Mouse (Mus musculus) thymus, adult 2 months (tissue): ENCODE data around the gene Clec2d. TPM values are rescaled to one million over a fixed set of nuclear protein-coding genes. Genes with fewer than 3 reads are reported as not detected.
"Not testable (repeated sequence)": the region's sequence is repeated elsewhere in the genome, so short reads cannot be mapped to it uniquely, and the experiment has no call there.

ENCODE experiments used
- DNase-seq: peaks from one replicate; pipeline ENCODE4 v3.0.0; 2021
- H3K27ac ChIP-seq: fragments of 200-500 bp; 2 replicates; pipeline ENCODE4 v1.5.1; 2012; ENCODE audit warnings: low read length, control low read depth; ENCODE audit not compliant: control insufficient read depth, insufficient read depth
- H3K27me3 ChIP-seq: fragments of 200-500 bp; 2 replicates; pipeline ENCODE4 v1.6.1; 2012; ENCODE audit warnings: mild to moderate bottlenecking, low read length, moderate library complexity, mixed read lengths; ENCODE audit not compliant: control insufficient read depth, insufficient read depth
- H3K36me3 ChIP-seq: fragments of 200-500 bp; 2 replicates; pipeline ENCODE4 v1.6.1; 2012; ENCODE audit warnings: mild to moderate bottlenecking, low read length, moderate library complexity; ENCODE audit not compliant: control insufficient read depth, insufficient read depth
- H3K4me1 ChIP-seq: fragments of 200-500 bp; replicated peaks from 2 replicates; pipeline ENCODE4 v1.6.1; 2012; ENCODE audit warnings: low read length; ENCODE audit not compliant: control insufficient read depth, insufficient read depth
- H3K4me3 ChIP-seq: fragments of 200-500 bp; 2 replicates; pipeline ENCODE4 v1.5.1; 2012; ENCODE audit warnings: mild to moderate bottlenecking, low read length, control low read depth, moderate library complexity; ENCODE audit not compliant: control insufficient read depth, insufficient read depth
- CTCF ChIP-seq: fragments of 200-500 bp; IDR thresholded peaks from 2 replicates; pipeline ENCODE4 v1.5.1; 2012; ENCODE audit warnings: mild to moderate bottlenecking, control low read depth, low read length, moderate library complexity, borderline replicate concordance; ENCODE audit not compliant: control insufficient read depth, poor library complexity, insufficient read depth; ENCODE audit errors: extremely low read depth
- POLR2A ChIP-seq: fragments of 200-500 bp; IDR thresholded peaks from 2 replicates; pipeline ENCODE4 v1.6.1; 2012; ENCODE audit warnings: mild to moderate bottlenecking, low read length, control low read depth, moderate library complexity; ENCODE audit not compliant: control insufficient read depth, poor library complexity, insufficient read depth; ENCODE audit errors: extremely low read depth
- WGBS: fragments of 180-500 bp; shearing (Covaris S2); methylation state at CpG from one replicate; pipeline ENCODE4 v1.1.7; 2018; 5-methylcytosine and 5-hydroxymethylcytosine counted together
- polyA plus RNA-seq: library from polyadenylated mRNA; depleted of rRNA; stranded (reverse); fragments of >200 nt; gene quantifications from 2 replicates; pipeline ENCODE4 v1.2.3, GENCODE M21; 2012

Clec2d gene
- polyA plus RNA-seq, 1 experiment, result 91.5 TPM

DNA sequence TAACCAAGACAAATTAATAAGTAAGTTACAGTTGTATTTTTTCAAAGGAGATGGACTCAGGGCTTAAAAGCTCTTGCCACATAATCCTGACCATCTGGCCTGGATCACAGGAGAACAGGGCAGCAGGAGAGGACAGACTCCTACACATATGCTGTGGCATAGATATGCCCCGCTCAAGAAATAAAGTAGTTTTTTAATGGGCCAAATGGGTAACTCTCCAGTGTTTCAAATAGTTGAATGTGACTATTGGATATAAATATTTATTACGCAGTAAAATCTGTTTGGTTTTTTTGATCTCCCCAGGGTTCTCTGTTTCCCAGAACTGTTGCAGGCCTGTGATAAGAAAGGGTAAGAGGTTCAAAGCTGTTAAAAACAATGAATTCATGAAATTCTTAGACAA lies 1.1 kb upstream of the Clec2d start:
- Histone ChIP-seq H3K27ac (no peak overlapping the region), H3K27me3 (no peaks in the 10 kb centered on the region), H3K4me1 (peaks cover 5% of the 10 kb centered on the region; the same call in 1 of the 2 replicates), H3K4me3 (no peak overlapping the region), H3K36me3 (peaks cover 17% of the 10 kb centered on the region)
- TF ChIP-seq POLR2A (no peak), CTCF (no peak)
- 95% methylated on average over 2 of the region's 2 CpGs for WGBS
- DNase-seq, result no peak

DNA sequence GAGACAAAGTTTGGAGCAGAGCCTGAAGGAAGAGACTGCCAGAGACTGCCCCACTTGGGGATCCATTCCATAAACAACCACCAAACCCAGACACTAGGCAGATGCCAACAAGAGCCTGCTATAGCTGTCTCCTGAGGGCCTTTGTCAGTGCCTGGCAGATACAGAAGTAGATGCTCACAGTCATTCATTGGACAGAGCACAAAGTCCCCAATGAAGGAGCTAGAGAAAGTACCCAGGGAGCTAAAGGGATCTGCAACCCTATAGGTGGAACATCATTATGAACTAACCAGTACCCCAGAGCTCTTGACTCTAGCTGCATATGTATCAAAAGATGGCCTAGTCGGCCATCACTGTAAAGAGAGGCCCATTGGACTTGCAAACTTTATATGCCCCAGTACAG lies 584 bp upstream of the Clec2d start:
- peaks cover 23% of the 10 kb centered on the region for H3K36me3 ChIP-seq
- H3K4me3 ChIP-seq, H3K4me1 ChIP-seq, DNase-seq, H3K27ac ChIP-seq, H3K27me3 ChIP-seq: not testable (repeated sequence)
- 67% methylated on average over 1 of the region's 1 CpGs for WGBS

DNA sequence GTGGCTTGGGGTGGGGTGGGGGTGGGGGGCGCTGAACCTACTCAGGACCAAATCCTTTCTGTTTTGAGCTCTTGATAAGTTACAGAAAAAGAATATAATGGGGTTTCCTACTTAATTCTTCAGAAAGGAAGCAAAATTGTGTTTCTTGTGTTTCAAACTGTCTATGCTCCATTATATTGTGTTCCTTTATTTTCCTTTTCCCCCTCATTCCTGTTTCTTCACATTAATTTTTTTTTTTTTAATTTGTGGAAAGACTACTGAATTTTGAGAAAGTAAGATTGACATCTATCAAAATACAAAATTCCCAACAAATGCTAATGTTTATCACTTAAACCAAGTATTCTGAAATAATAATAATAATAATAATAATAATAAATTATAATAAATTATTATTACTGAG lies 834 bp downstream of the Clec2d start:
- Histone ChIP-seq H3K4me3 (no peak overlapping the region; the same call in 1 of the 2 replicates), H3K27ac (peak overlapping the region; percentile 96), H3K4me1 (peaks cover 5% of the 10 kb centered on the region; the same call in 1 of the 2 replicates), H3K27me3 (no peaks in the 10 kb centered on the region), H3K36me3 (peaks cover 37% of the 10 kb centered on the region)
- WGBS, result 0% methylated on average over 1 of the region's 1 CpGs
- TF ChIP-seq POLR2A (no peak), CTCF (no peak)
- no peak for DNase-seq

DNA sequence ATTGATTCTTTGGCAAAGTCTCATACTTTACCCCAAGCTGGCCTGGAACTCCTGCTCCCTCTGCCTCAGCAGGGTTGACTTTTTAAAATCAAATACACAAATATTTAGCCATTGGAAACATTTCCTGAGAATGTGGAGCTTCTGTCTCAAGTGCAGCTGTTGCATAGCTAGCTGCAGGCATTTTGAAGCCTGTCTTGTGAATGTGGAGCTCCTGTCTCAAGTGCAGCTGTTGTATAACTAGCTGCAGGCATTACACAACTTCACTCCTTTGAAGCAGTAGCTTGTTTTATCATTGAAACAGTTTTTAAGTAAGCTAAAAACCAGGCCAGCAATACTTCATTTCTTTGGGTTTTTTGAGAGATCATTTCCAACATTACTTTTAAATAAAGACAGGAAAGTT lies 1.3 kb downstream of the Clec2d start:
- TF ChIP-seq CTCF (no peak), POLR2A (no peak)
- Histone ChIP-seq H3K27me3 (no peaks in the 10 kb centered on the region), H3K4me1 (peaks cover 5% of the 10 kb centered on the region; the same call in 1 of the 2 replicates), H3K36me3 (peaks cover 41% of the 10 kb centered on the region), H3K27ac (peak overlapping the region; percentile 94), H3K4me3 (peak overlapping the region; percentile 5; the same call in 1 of the 2 replicates)
- peak; percentile 56 for DNase-seq

DNA sequence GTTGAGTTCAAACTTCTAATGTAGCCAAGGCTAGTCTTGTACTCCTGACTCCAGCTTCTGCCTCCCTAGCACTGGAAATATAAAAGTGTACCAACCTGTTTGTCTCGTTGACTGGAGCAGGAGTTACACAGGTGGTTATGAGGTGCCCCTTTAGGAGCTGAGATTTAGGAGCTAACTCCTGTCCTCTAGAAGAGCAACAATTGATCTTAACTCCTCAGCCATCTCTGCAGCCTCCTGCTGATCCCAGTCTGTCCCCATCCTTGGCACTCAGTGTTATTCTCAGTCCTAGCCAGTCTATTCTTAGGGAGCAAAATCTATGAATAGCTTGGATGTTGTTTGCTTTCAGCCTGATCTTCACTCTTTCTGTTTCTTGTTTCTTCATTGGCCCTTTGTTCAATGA lies 2.1 kb downstream of the Clec2d start:
- WGBS, result 2% methylated on average over 1 of the region's 1 CpGs
- Histone ChIP-seq H3K27me3 (no peaks in the 10 kb centered on the region), H3K27ac (peak overlapping the region; percentile 83), H3K4me3 (no peak overlapping the region; the same call in 1 of the 2 replicates), H3K36me3 (peaks cover 46% of the 10 kb centered on the region), H3K4me1 (peaks cover 5% of the 10 kb centered on the region; the same call in 1 of the 2 replicates)
- TF ChIP-seq POLR2A (no peak), CTCF (no peak)
- DNase-seq, result no peak

DNA sequence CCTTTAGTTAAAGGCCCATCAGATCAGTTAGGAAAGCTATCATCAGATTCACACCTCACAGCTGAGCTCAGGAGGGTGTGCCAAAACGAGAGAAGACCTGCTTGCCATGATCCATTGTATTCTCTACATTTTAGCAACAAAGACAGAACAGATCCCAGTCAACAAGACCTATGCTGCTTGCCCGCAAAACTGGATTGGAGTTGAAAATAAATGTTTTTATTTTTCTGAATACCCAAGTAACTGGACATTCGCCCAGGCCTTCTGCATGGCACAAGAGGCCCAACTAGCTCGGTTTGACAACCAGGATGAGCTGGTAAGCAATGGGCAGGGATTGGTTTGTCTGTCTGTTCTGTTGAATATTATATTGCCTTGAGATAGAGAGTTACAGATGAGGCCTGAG lies 3.6 kb downstream of the Clec2d start:
- Histone ChIP-seq H3K27ac (peak overlapping the region; percentile 89), H3K4me3 (peak overlapping the region; percentile 7; the same call in 1 of the 2 replicates), H3K36me3 (peaks cover 46% of the 10 kb centered on the region)
- not testable (repeated sequence) for H3K27me3 ChIP-seq, H3K4me1 ChIP-seq, DNase-seq
- 47% methylated on average over 4 of the region's 4 CpGs for WGBS

DNA sequence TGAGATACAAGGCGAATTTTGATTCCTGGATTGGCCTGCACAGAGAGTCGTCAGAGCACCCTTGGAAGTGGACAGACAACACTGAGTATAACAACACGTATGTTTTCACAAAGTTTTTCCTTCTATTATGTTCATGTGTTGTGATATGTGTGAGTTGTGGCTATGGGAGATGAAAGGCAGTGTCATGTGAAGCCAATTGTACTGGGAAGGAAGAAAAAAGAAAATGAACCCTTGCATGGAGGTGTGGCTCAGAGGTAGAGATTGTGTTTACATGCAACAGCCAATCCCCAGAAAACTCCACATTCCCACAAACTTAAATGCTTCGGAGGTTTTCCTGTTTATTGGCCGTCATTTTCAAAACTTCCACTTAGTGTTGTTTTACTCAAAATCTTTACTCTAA lies 4.4 kb downstream of the Clec2d start:
- TF ChIP-seq CTCF (no peak), POLR2A (no peak)
- peaks cover 5% of the 10 kb centered on the region; the same call in 1 of the 2 replicates for H3K4me1 ChIP-seq

DNA sequence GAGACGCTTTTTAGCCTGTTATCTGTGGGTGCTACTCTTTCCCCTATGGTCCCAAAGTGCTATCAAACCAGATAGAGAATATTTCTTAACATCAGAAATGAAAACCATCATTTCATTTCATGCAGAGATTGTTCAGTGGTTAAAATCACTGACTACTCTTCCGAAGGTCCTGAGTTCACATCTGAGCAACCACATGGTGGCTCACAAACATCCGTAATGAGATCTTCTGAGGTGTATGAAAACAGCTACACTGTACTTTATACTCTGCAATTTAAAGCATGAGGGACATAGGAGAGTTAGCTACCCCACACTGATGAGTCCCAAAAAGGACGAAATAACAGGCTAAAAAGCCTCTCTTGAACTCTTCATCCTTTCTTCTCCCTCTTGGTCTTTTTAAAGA lies 5.6 kb downstream of the Clec2d start:
- no peak for DNase-seq
- Histone ChIP-seq H3K4me3 (no peak overlapping the region), H3K4me1 (peaks cover 5% of the 10 kb centered on the region; the same call in 1 of the 2 replicates), H3K36me3 (peaks cover 46% of the 10 kb centered on the region), H3K27me3 (no peaks in the 10 kb centered on the region), H3K27ac (no peak overlapping the region; the same call in 1 of the 2 replicates)
- 49% methylated on average over 4 of the region's 4 CpGs for WGBS
- no peak for TF ChIP-seq CTCF
- TF ChIP-seq POLR2A, result no peak

More for the DNA sequence above, 4.4 kb downstream of the Clec2d start:
- 66% methylated on average over 5 of the region's 5 CpGs for WGBS
- Histone ChIP-seq H3K27ac (no peak overlapping the region; the same call in 1 of the 2 replicates), H3K36me3 (peaks cover 46% of the 10 kb centered on the region), H3K4me3 (no peak overlapping the region), H3K27me3 (no peaks in the 10 kb centered on the region)
- DNase-seq, result no peak
